In genomic region chr13:33004414-33005105, GRCm38 (mm10) we compare ENCODE assay signal across 8 mouse cellular contexts. TPM values are rescaled to one million over a fixed set of nuclear protein-coding genes. Genes with fewer than 3 reads are reported as not detected.
A peak's percentile ranks its signal among the peaks of the same experiment; 100 is the strongest.
DNase-seq lines count a peak whose midpoint lies in the region; ATAC-seq and TF ChIP-seq lines count a peak whose summit lies in the region.

No protein-coding gene starts in this region.

- H3K27ac ChIP-seq in ES-Bruce4 (ENCODE audit: insufficient read depth, low read length): no peak overlapping the region
- H3K27ac ChIP-seq in forebrain, embryonic 15.5 days (replicated peaks): no peak overlapping the region

- H3K4me3 ChIP-seq in ES-Bruce4 (ENCODE audit: low read depth, low read length): no peak overlapping the region
- peak overlapping the region; percentile 22 for H3K4me3 ChIP-seq in forebrain, embryonic 15.5 days
- peak overlapping the region; percentile 51 for H3K4me3 ChIP-seq in lung, adult 2 months (replicated peaks; ENCODE audit: extremely low read depth, low read depth, low read length)

- peak; percentile 61 for DNase-seq in cerebellum, adult 11 months
- DNase-seq in heart, postnatal 25 days (ENCODE audit: low spot score): peak; percentile 84
- DNase-seq in layer of hippocampus, adult 18-20 months (ENCODE audit: low spot score in 2 of 2): peak; percentile 70 to 85
- peak; percentile 90 for DNase-seq in lung, adult 2 months
- peak; percentile 62 to 74 for DNase-seq in thymus, adult 18-20 months

- no peaks in the 10 kb centered on the region for H3K9me3 ChIP-seq in ES-Bruce4 (replicated peaks; ENCODE audit: control insufficient read depth, insufficient read depth, low read length, poor library complexity, severe bottlenecking)
- no peaks in the 10 kb centered on the region for H3K9me3 ChIP-seq in forebrain, embryonic 15.5 days

- intact Hi-C loops in heart, postnatal 25 days (cut with DNase I): loop anchor here (2.0 to 5.0 kb wide), 2 partner anchors 37 to 102 kb away; partner anchors contain the start of gene Serpinb6b

- 0 out of 2 replicates have a peak, but pooled peaks have one; percentile 37 for TF ChIP-seq EP300 in ES-Bruce4 (IDR thresholded peaks at IDR 0.05; ENCODE audit: insufficient read depth, low read depth, low read length)

- no peaks in the 10 kb centered on the region for H3K27me3 ChIP-seq in ES-Bruce4 (ENCODE audit: control insufficient read depth, insufficient read depth, low read length, poor library complexity, severe bottlenecking)
- no peaks in the 10 kb centered on the region for H3K27me3 ChIP-seq in forebrain, embryonic 15.5 days

- H3K36me3 ChIP-seq in ES-Bruce4 (ENCODE audit: control insufficient read depth, insufficient read depth, low read length, poor library complexity, severe bottlenecking): no peaks in the 10 kb centered on the region
- H3K36me3 ChIP-seq in forebrain, embryonic 15.5 days: no peaks in the 10 kb centered on the region

- ATAC-seq in forebrain, embryonic 15.5 days (replicated peaks): peak; percentile 82
- peak; percentile 87 for ATAC-seq in neutrophil, adult 5-6 weeks (ENCODE audit: extremely low read depth, insufficient number of reproducible peaks, low FRiP score, poor library complexity, severe bottlenecking)

- no peak overlapping the region for H3K9ac ChIP-seq in ES-Bruce4 (ENCODE audit: low read depth, poor library complexity, severe bottlenecking)
- 0 out of 2 replicates have a peak overlapping the region, but pooled peaks have one; percentile 11 for H3K9ac ChIP-seq in forebrain, embryonic 15.5 days (replicated peaks)

- TF ChIP-seq CTCF in ES-Bruce4 (IDR thresholded peaks at IDR 0.05; ENCODE audit: low read depth, low read length): peak; percentile 73
- peak; percentile 61 for TF ChIP-seq CTCF in lung, adult 2 months (IDR thresholded peaks at IDR 0.05; ENCODE audit: insufficient read depth, low read length)

- peak overlapping the region; percentile 30 for H3K4me2 ChIP-seq in forebrain, embryonic 15.5 days (replicated peaks)

- peaks cover 4% of the 10 kb centered on the region for H3K4me1 ChIP-seq in ES-Bruce4 (ENCODE audit: control insufficient read depth, insufficient read depth, low read length)
- H3K4me1 ChIP-seq in forebrain, embryonic 15.5 days: peaks cover 7% of the 10 kb centered on the region
- H3K4me1 ChIP-seq in lung, adult 2 months (ENCODE audit: control insufficient read depth, insufficient read depth, low read length): peaks cover 12% of the 10 kb centered on the region

- WGBS in forebrain, embryonic 15.5 days: 21% methylated on average over 12 of the region's 12 CpGs
- 5% methylated on average over 12 of the region's 12 CpGs for WGBS in lung, adult 2 months

- TF ChIP-seq POLR2A in ES-Bruce4 (IDR thresholded peaks at IDR 0.05; ENCODE audit: insufficient read depth, low read length): no peak
- TF ChIP-seq POLR2A in lung, adult 2 months (IDR thresholded peaks at IDR 0.05; ENCODE audit: borderline replicate concordance, extremely low read depth, low read depth, low read length): peak; percentile 75; the same call in 1 of the 2 replicates

RNA-seq across cellular contexts. Expression of gene Serpinb9, which starts 1.5 kb away (rescaled TPM):
- polyA plus RNA-seq in ES-Bruce4 (2011; ENCODE audit: insufficient read depth, insufficient read length, low read depth, missing spikeins): 3.4 and 3.7 TPM in 2 replicates
- polyA plus RNA-seq in forebrain, embryonic 15.5 days (2015; fragmentation: Nextera tagmentation; extraction: Ambion mirVana): 0.98 and 1.5 TPM in 2 replicates
- total RNA-seq in heart, postnatal 25 days (2021): 1 to 10 TPM; 9.0 to 9.8 TPM
- total RNA-seq in layer of hippocampus, adult 18-20 months (2021): 1 to 10 TPM; 5.7 to 6.1 TPM
- 17.4 and 29.1 TPM in 2 replicates for polyA plus RNA-seq in lung, adult 2 months (2012; rRNA removed)
- total RNA-seq in neutrophil, adult 5-6 weeks (2017): 2.8 and 4.1 TPM in 2 replicates

RNA-seq across cellular contexts. Expression of gene Serpinb9b, which starts 22.7 kb away (rescaled TPM):
- 6.5 and 7.6 TPM in 2 replicates for polyA plus RNA-seq in ES-Bruce4 (2011; ENCODE audit: insufficient read depth, insufficient read length, low read depth, missing spikeins)
- polyA plus RNA-seq in forebrain, embryonic 15.5 days (2015; fragmentation: Nextera tagmentation; extraction: Ambion mirVana): 0.28 and 0.34 TPM in 2 replicates
- under 1 TPM in 1 of 2 experiments, not detected in 1; 0.20 TPM for total RNA-seq in heart, postnatal 25 days (2021)
- total RNA-seq in layer of hippocampus, adult 18-20 months (2021): not detected
- polyA plus RNA-seq in lung, adult 2 months (2012; rRNA removed): 0.21 and 0.32 TPM in 2 replicates
- 0.23 and 0.25 TPM in 2 replicates for total RNA-seq in neutrophil, adult 5-6 weeks (2017)

RNA-seq across cellular contexts. Expression of gene Serpinb6b, which starts 39.6 kb away (rescaled TPM):
- polyA plus RNA-seq in ES-Bruce4 (2011; ENCODE audit: insufficient read depth, insufficient read length, low read depth, missing spikeins): 2.3 and 6.1 TPM in 2 replicates
- polyA plus RNA-seq in forebrain, embryonic 15.5 days (2015; fragmentation: Nextera tagmentation; extraction: Ambion mirVana): 1.1 and 1.6 TPM in 2 replicates
- 10 to 100 TPM; 32.7 to 37.4 TPM for total RNA-seq in heart, postnatal 25 days (2021)
- 1 to 10 TPM in 1 of 2 experiments, under 1 TPM in 1; 0.63 to 1.0 TPM for total RNA-seq in layer of hippocampus, adult 18-20 months (2021)
- 28.5 and 32.4 TPM in 2 replicates for polyA plus RNA-seq in lung, adult 2 months (2012; rRNA removed)
- 2.8 and 3.5 TPM in 2 replicates for total RNA-seq in neutrophil, adult 5-6 weeks (2017)
